In genomic region chr17:87073470-87073869, GRCm38 (mm10) we compare ENCODE assay signal across 18 mouse cellular contexts. TPM values are rescaled to one million over a fixed set of nuclear protein-coding genes. Genes with fewer than 3 reads are reported as not detected.
DNase-seq lines count a peak whose midpoint lies in the region; ATAC-seq lines count a peak whose summit lies in the region.
"Had no signal": no experiment of that assay in that cellular context is flagged by ENCODE, and none has a peak within 500 bp of the region (broad histone marks: within the 10 kb centered on the region; RNA-seq: fewer than 3 reads in every experiment).

No protein-coding gene starts in this region.

- no peak overlapping the region for H3K4me3 ChIP-seq in heart, embryonic 12.5 days
- no peak overlapping the region for H3K4me3 ChIP-seq in heart, embryonic 10.5 days
- no peak overlapping the region for H3K4me3 ChIP-seq in heart, embryonic 11.5 days (ENCODE audit: low read depth, low read length)
- H3K4me3 ChIP-seq in intestine, embryonic 14.5 days (ENCODE audit: low read depth, low read length): no peak overlapping the region
- H3K4me3 ChIP-seq in intestine, embryonic 16.5 days (ENCODE audit: low read length): no peak overlapping the region

- peaks cover 7% of the 10 kb centered on the region for H3K9me3 ChIP-seq in heart, embryonic 12.5 days (replicated peaks)
- H3K9me3 ChIP-seq in heart, embryonic 10.5 days: no peaks in the 10 kb centered on the region
- no peaks in the 10 kb centered on the region for H3K9me3 ChIP-seq in heart, embryonic 11.5 days (replicated peaks; ENCODE audit: control insufficient read depth, low read length)
- H3K9me3 ChIP-seq in intestine, embryonic 14.5 days (ENCODE audit: control insufficient read depth, low read length): no peaks in the 10 kb centered on the region
- peaks cover 3% of the 10 kb centered on the region; the same call in 1 of the 2 replicates for H3K9me3 ChIP-seq in intestine, embryonic 16.5 days (ENCODE audit: control insufficient read depth, low read length)
- H3K9me3 ChIP-seq: G1E had no signal

- H3K27me3 ChIP-seq in heart, embryonic 12.5 days (replicated peaks): no peaks in the 10 kb centered on the region
- H3K27me3 ChIP-seq in heart, embryonic 10.5 days (ENCODE audit: insufficient read depth, poor library complexity, severe bottlenecking): no peaks in the 10 kb centered on the region
- H3K27me3 ChIP-seq in heart, embryonic 11.5 days (ENCODE audit: control insufficient read depth, insufficient read depth, low read length): no peaks in the 10 kb centered on the region
- no peaks in the 10 kb centered on the region for H3K27me3 ChIP-seq in intestine, embryonic 14.5 days (replicated peaks; ENCODE audit: control insufficient read depth, insufficient read depth, low read length)
- no peaks in the 10 kb centered on the region for H3K27me3 ChIP-seq in intestine, embryonic 16.5 days (replicated peaks; ENCODE audit: control insufficient read depth, insufficient read depth, low read length)
- H3K27me3 ChIP-seq: Patski had no signal

- no peak overlapping the region for H3K9ac ChIP-seq in heart, embryonic 12.5 days
- H3K9ac ChIP-seq in heart, embryonic 11.5 days (ENCODE audit: low read depth, low read length): no peak overlapping the region
- no peak overlapping the region for H3K9ac ChIP-seq in intestine, embryonic 14.5 days (ENCODE audit: low read length)
- H3K9ac ChIP-seq in intestine, embryonic 16.5 days (ENCODE audit: low read depth, low read length): no peak overlapping the region

- no peak overlapping the region for H3K27ac ChIP-seq in heart, embryonic 12.5 days (ENCODE audit: poor library complexity, severe bottlenecking)
- H3K27ac ChIP-seq in heart, embryonic 10.5 days: no peak overlapping the region
- no peak overlapping the region for H3K27ac ChIP-seq in heart, embryonic 11.5 days (ENCODE audit: low read depth, low read length)
- H3K27ac ChIP-seq in intestine, embryonic 14.5 days (ENCODE audit: low read depth): no peak overlapping the region
- H3K27ac ChIP-seq in intestine, embryonic 16.5 days (ENCODE audit: low read length): no peak overlapping the region

- no peaks in the 10 kb centered on the region for H3K4me1 ChIP-seq in heart, embryonic 12.5 days (replicated peaks)
- H3K4me1 ChIP-seq in heart, embryonic 10.5 days: no peaks in the 10 kb centered on the region
- no peaks in the 10 kb centered on the region for H3K4me1 ChIP-seq in heart, embryonic 11.5 days (ENCODE audit: control insufficient read depth, insufficient read depth, low read length)
- no peaks in the 10 kb centered on the region for H3K4me1 ChIP-seq in intestine, embryonic 14.5 days (replicated peaks; ENCODE audit: control insufficient read depth, insufficient read depth, low read length)
- no peaks in the 10 kb centered on the region; the same call in 1 of the 2 replicates for H3K4me1 ChIP-seq in intestine, embryonic 16.5 days (ENCODE audit: control insufficient read depth, insufficient read depth, low read length)

- no peaks in the 10 kb centered on the region for H3K36me3 ChIP-seq in heart, embryonic 12.5 days
- H3K36me3 ChIP-seq in heart, embryonic 10.5 days: no peaks in the 10 kb centered on the region
- H3K36me3 ChIP-seq in heart, embryonic 11.5 days (ENCODE audit: control insufficient read depth, insufficient read depth, low read length): no peaks in the 10 kb centered on the region
- H3K36me3 ChIP-seq in intestine, embryonic 14.5 days (ENCODE audit: control insufficient read depth, insufficient read depth, low read length): no peaks in the 10 kb centered on the region
- no peaks in the 10 kb centered on the region for H3K36me3 ChIP-seq in intestine, embryonic 16.5 days (ENCODE audit: control insufficient read depth, insufficient read depth, low read length)
- H3K36me3 ChIP-seq: G1E had no signal

- DNase-seq in heart, adult 11 months: peak; percentile 62
- peak; percentile 17 for DNase-seq in heart, embryonic 10.5 days (ENCODE audit: low spot score)
- DNase-seq in intestine, embryonic 14.5 days (ENCODE audit: low spot score): peak; percentile 16
- DNase-seq: adrenal gland, adult 8-10 months; adrenal gland, postnatal 10 days; adrenal gland, postnatal 25 days; adrenal gland, postnatal 36 days; B cell, adult 2 months; cerebellum, adult 11 months; cerebellum, adult 11-12 months; cerebellum, adult 18-20 months had no signal

- no peak overlapping the region for H3K4me2 ChIP-seq in heart, embryonic 12.5 days
- no peak overlapping the region for H3K4me2 ChIP-seq in heart, embryonic 11.5 days
- no peak overlapping the region for H3K4me2 ChIP-seq in intestine, embryonic 14.5 days (ENCODE audit: low read length)
- H3K4me2 ChIP-seq in intestine, embryonic 16.5 days (ENCODE audit: low read depth, low read length): no peak overlapping the region

- ATAC-seq in heart, embryonic 12.5 days (ENCODE audit: insufficient number of reproducible peaks, low FRiP score): no peak
- ATAC-seq in heart, embryonic 11.5 days (replicated peaks; ENCODE audit: insufficient number of reproducible peaks, low FRiP score, low TSS enrichment): no peak
- ATAC-seq in intestine, embryonic 14.5 days (replicated peaks; ENCODE audit: low FRiP score, low TSS enrichment, low read depth): no peak
- ATAC-seq in intestine, embryonic 16.5 days: no peak
- ATAC-seq: activated CD4-positive, CD25-positive, alpha-beta regulatory T cell, adult 4 months; CD4-positive, CD25-positive, alpha-beta regulatory T cell, adult 4 months; Patski had no signal

RNA-seq across cellular contexts. Expression of gene Socs5, which starts 34.0 kb away (rescaled TPM):
- 13.5 and 17.0 TPM in 2 replicates for polyA plus RNA-seq in heart, embryonic 12.5 days (2016; fragmentation: Nextera tagmentation; extraction: Ambion mirVana)
- polyA plus RNA-seq in heart, embryonic 10.5 days (2016; fragmentation: Nextera tagmentation; extraction: Ambion mirVana): 9.4 and 11.0 TPM in 2 replicates
- polyA plus RNA-seq in heart, embryonic 11.5 days (2014; fragmentation: Nextera tagmentation; extraction: Ambion mirVana): 11.2 and 11.9 TPM in 2 replicates
- polyA plus RNA-seq in intestine, embryonic 14.5 days (2014; fragmentation: Nextera tagmentation; extraction: Ambion mirVana): 11.6 and 14.1 TPM in 2 replicates
- 5.3 and 5.9 TPM in 2 replicates for polyA plus RNA-seq in intestine, embryonic 16.5 days (2015; fragmentation: Nextera tagmentation; extraction: Ambion mirVana)

RNA-seq across cellular contexts. Expression of gene Cript, which starts 48.1 kb away (rescaled TPM):
- polyA plus RNA-seq in heart, embryonic 12.5 days (2016; fragmentation: Nextera tagmentation; extraction: Ambion mirVana): 115 TPM in 2 replicates
- 113 and 115 TPM in 2 replicates for polyA plus RNA-seq in heart, embryonic 10.5 days (2016; fragmentation: Nextera tagmentation; extraction: Ambion mirVana)
- polyA plus RNA-seq in heart, embryonic 11.5 days (2014; fragmentation: Nextera tagmentation; extraction: Ambion mirVana): 118 and 125 TPM in 2 replicates
- polyA plus RNA-seq in intestine, embryonic 14.5 days (2014; fragmentation: Nextera tagmentation; extraction: Ambion mirVana): 126 and 136 TPM in 2 replicates
- polyA plus RNA-seq in intestine, embryonic 16.5 days (2015; fragmentation: Nextera tagmentation; extraction: Ambion mirVana): 129 and 132 TPM in 2 replicates

RNA-seq across cellular contexts. Expression of gene Pigf, which starts 48.3 kb away (rescaled TPM):
- polyA plus RNA-seq in heart, embryonic 12.5 days (2016; fragmentation: Nextera tagmentation; extraction: Ambion mirVana): 16.9 and 21.5 TPM in 2 replicates
- 25.5 and 32.2 TPM in 2 replicates for polyA plus RNA-seq in heart, embryonic 10.5 days (2016; fragmentation: Nextera tagmentation; extraction: Ambion mirVana)
- polyA plus RNA-seq in heart, embryonic 11.5 days (2014; fragmentation: Nextera tagmentation; extraction: Ambion mirVana): 17.9 and 20.0 TPM in 2 replicates
- polyA plus RNA-seq in intestine, embryonic 14.5 days (2014; fragmentation: Nextera tagmentation; extraction: Ambion mirVana): 42.1 and 43.8 TPM in 2 replicates
- polyA plus RNA-seq in intestine, embryonic 16.5 days (2015; fragmentation: Nextera tagmentation; extraction: Ambion mirVana): 51.4 and 56.1 TPM in 2 replicates
